Mouse (Mus musculus): ENCODE measurements at regions not wholly inside any gene's neighbourhood (a gene's known extent, or its start where the extent isn't known, plus 50 kb on each side); places are given as distances from the start of the nearest gene placed in this dataset.

DNA sequence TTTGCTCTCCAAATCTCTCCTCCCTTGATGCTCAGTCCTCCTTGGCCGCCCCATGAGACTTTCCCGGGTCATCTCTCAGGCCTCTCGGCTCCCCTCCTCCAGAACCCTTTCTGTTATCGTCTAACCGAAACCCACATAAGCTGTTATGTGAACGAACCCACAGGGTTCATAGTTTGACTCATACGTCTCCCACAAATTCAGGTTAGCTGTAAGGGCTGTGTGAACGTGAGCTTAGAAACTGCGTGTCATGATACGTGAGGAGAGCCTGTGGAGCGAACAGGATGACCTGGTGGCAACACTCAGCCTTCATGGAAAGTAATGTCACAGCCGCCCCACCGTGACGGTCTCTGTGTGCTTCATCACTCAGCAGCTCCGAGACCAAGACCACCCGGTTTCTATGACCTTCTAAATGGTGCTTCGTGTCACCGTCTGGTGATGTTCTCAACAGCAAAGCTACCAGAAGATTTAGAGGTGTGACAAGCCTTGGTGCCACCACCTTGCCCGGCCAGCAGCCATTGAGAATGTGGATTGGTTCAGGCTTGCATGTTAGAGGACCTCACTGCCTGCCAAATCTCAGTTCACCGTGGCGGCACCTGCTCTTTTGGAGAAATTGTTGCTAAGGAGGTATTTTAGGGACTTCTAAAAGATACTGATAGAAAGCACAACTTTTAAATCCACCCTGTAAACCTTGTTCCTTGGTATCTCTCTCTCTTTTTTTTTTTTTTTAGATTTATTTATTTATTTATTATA is 107.4 kb downstream of the Ets2 start:
- Histone ChIP-seq H3K4me1 (ENCODE audit: insufficient read depth, low read length) (peaks cover 1% of the 10 kb centered on the region; the same call in 1 of the 2 replicates), H3K9ac (replicated peaks; ENCODE audit: low read length) (no peak overlapping the region), H3K4me2 (ENCODE audit: low read depth, low read length) (no peak overlapping the region), H3K36me3 (ENCODE audit: insufficient read depth, low read length) (no peaks in the 10 kb centered on the region), H3K27me3 (ENCODE audit: insufficient read depth, low read length) (no peaks in the 10 kb centered on the region), H3K4me3 (ENCODE audit: low read length) (no peak overlapping the region), H3K9me3 (ENCODE audit: low read length) (no peaks in the 10 kb centered on the region), H3K27ac (no peak overlapping the region)
- WGBS, result 94% methylated on average over 21 of the region's 21 CpGs
- DNase-seq (ENCODE audit: low spot score), result no peak
- ATAC-seq, result no peak
- TF ChIP-seq CTCF (IDR thresholded peaks at IDR 0.05; ENCODE audit: low read depth), result no peak

DNA sequence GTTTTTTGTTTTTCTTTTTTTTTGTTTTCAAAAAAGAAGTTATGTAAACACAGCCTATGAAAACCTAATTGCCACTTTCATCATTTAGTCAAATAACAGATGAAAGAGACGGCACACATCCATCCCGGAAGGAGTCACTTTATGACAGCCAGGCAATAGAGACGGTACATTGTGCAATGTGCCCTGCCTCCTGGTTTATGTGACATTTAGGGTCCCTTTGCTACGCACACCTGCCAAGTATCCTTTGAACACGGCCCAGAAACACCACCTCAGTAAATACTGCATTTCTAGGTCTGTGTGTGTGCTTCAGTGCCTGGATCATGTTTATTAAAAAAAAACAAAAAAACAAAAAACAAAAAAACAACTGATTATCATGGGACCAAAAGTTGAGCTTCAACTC is 104.6 kb downstream of the Ets2 start:
- WGBS, result 87% methylated on average over 5 of the region's 5 CpGs
- Histone ChIP-seq H3K4me1 (ENCODE audit: insufficient read depth, low read length) (no peaks in the 10 kb centered on the region), H3K9ac (replicated peaks; ENCODE audit: low read length) (no peak overlapping the region), H3K36me3 (ENCODE audit: insufficient read depth, low read length) (no peaks in the 10 kb centered on the region), H3K27ac (no peak overlapping the region), H3K9me3 (ENCODE audit: low read length) (no peaks in the 10 kb centered on the region), H3K4me3 (ENCODE audit: low read length) (no peak overlapping the region), H3K27me3 (ENCODE audit: insufficient read depth, low read length) (no peaks in the 10 kb centered on the region), H3K4me2 (ENCODE audit: low read depth, low read length) (no peak overlapping the region)
- no peak for ATAC-seq
- DNase-seq (ENCODE audit: low spot score), result no peak
- TF ChIP-seq CTCF (IDR thresholded peaks at IDR 0.05; ENCODE audit: low read depth), result no peak

DNA sequence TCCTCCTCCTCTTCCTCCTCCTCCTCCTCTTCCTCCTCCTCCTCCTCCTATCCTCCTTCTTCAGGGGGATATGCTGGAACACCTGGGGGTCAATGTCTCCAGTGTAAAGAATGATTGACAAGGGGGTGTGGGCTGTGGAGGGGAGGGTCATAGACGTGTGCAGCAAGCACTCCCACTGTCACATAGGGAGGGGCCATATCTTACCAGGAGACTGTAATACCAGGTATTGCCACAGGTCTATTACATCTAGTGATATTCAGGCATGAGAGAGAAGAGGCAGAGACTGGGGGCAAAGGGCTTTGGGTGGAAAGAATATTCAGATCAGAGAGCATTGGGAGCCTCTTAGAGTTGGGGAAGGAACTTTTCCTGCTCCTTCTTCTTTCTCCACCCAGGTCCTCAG is 102.3 kb downstream of the Ets2 start:
- no peaks in the 10 kb centered on the region for H3K9me3 ChIP-seq (ENCODE audit: low read length)
- no peaks in the 10 kb centered on the region for H3K36me3 ChIP-seq (ENCODE audit: insufficient read depth, low read length)
- no peak overlapping the region for H3K4me2 ChIP-seq (ENCODE audit: low read depth, low read length)
- no peak overlapping the region for H3K9ac ChIP-seq (replicated peaks; ENCODE audit: low read length)
- no peaks in the 10 kb centered on the region for H3K27me3 ChIP-seq (ENCODE audit: insufficient read depth, low read length)
- H3K4me1 ChIP-seq (ENCODE audit: insufficient read depth, low read length), result peaks cover 5% of the 10 kb centered on the region; the same call in 1 of the 2 replicates
- H3K4me3 ChIP-seq (ENCODE audit: low read length), result no peak overlapping the region
- no peak overlapping the region for H3K27ac ChIP-seq
- no peak for ATAC-seq
- no peak for TF ChIP-seq CTCF (IDR thresholded peaks at IDR 0.05; ENCODE audit: low read depth)
- DNase-seq (ENCODE audit: low spot score), result no peak
- WGBS, result 42% methylated on average over 1 of the region's 1 CpGs

DNA sequence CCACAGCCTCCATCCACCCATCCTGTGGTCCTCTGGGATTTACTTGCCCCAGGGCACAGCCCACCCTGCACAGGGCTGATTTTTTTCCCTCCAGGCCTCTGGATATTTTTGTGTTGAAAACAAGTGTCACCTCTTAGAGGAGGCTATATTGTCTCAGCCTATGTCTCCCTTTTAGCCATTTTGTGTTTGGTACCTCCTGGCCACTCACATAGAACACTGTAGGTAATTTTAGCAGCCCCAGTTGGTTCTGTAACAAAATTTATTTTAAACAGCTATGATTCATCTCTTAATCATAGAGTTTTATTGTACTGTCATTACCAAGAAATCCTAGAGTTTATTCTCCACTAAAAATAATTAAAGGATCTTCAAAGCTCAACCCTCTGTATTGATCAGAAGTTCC is 100.8 kb downstream of the Ets2 start:
- ATAC-seq (no peak), DNase-seq (ENCODE audit: low spot score) (no peak)
- H3K27ac ChIP-seq, result no peak overlapping the region
- no peak overlapping the region for H3K4me2 ChIP-seq (ENCODE audit: low read depth, low read length)
- no peak for TF ChIP-seq CTCF (IDR thresholded peaks at IDR 0.05; ENCODE audit: low read depth)
- no peak overlapping the region for H3K9ac ChIP-seq (replicated peaks; ENCODE audit: low read length)
- H3K4me3 ChIP-seq (ENCODE audit: low read length), result no peak overlapping the region
- no peaks in the 10 kb centered on the region for H3K9me3 ChIP-seq (ENCODE audit: low read length)
- H3K36me3 ChIP-seq (ENCODE audit: insufficient read depth, low read length), result no peaks in the 10 kb centered on the region
- peaks cover 5% of the 10 kb centered on the region; the same call in 1 of the 2 replicates for H3K4me1 ChIP-seq (ENCODE audit: insufficient read depth, low read length)
- no peaks in the 10 kb centered on the region for H3K27me3 ChIP-seq (ENCODE audit: insufficient read depth, low read length)

DNA sequence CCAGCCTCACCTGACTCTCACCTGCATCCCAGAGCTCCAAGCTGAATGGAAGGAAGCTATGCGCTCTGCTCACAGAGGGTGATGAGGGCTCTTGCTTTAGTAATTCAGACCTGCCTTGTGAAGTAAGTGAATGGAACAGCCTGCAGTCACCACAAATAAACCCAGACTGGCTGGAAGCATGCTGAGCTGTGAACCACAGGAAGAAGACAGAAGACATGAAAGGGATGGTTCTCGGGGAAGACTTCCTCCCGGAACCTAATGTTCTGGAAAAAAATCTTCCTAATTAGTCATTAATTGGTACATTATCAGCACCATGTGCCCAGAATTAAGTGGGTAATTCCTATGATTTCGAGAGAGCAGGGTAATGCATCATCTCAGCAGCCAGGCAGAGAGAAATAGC is 100.3 kb downstream of the Ets2 start:
- ATAC-seq, result no peak

DNA sequence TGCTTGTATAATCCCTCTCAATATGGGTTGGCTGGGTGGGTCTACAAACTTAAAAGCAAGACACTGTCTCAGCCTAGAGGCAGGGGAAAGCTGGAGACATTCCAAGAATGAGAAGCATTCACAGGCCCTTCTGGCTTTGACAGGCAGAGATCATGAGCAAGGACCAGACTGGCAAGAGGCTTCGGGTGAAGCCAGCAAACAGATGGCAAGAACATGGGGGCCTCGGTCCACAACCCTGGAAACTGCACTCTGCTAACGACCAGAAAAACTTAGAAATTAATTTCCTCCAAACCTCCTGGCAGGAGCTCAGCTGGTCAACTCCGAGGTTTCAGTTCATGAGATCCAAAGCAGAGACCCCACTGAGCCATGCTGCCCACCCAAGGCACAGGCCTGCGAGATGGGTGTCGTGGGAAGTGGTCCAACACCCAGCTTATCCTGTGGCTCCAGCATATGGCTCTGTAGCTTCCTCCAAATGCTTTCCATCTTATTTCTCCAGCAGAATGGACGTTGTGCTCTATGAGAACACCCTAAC is 99.1 kb downstream of the Ets2 start:
- H3K27me3 ChIP-seq (ENCODE audit: insufficient read depth, low read length), result no peaks in the 10 kb centered on the region
- no peak overlapping the region for H3K9ac ChIP-seq (replicated peaks; ENCODE audit: low read length)
- no peaks in the 10 kb centered on the region for H3K36me3 ChIP-seq (ENCODE audit: insufficient read depth, low read length)
- H3K4me3 ChIP-seq (ENCODE audit: low read length), result no peak overlapping the region
- ATAC-seq (peak; percentile 41; the same call in 1 of the 2 replicates), DNase-seq (ENCODE audit: low spot score) (peak; percentile 63)
- H3K27ac ChIP-seq, result no peak overlapping the region
- TF ChIP-seq CTCF (IDR thresholded peaks at IDR 0.05; ENCODE audit: low read depth), result no peak
- H3K9me3 ChIP-seq (ENCODE audit: low read length), result no peaks in the 10 kb centered on the region
- WGBS, result 62% methylated on average over 7 of the region's 7 CpGs
- H3K4me1 ChIP-seq (ENCODE audit: insufficient read depth, low read length), result peaks cover 5% of the 10 kb centered on the region; the same call in 1 of the 2 replicates
- no peak overlapping the region for H3K4me2 ChIP-seq (ENCODE audit: low read depth, low read length)

More for the DNA sequence above, 100.3 kb downstream of the Ets2 start:
- Histone ChIP-seq H3K36me3 (ENCODE audit: insufficient read depth, low read length) (no peaks in the 10 kb centered on the region), H3K27ac (peak overlapping the region; percentile 26; the same call in 1 of the 2 replicates), H3K4me2 (ENCODE audit: low read depth, low read length) (no peak overlapping the region), H3K4me3 (ENCODE audit: low read length) (no peak overlapping the region), H3K9ac (replicated peaks; ENCODE audit: low read length) (no peak overlapping the region), H3K27me3 (ENCODE audit: insufficient read depth, low read length) (no peaks in the 10 kb centered on the region), H3K9me3 (ENCODE audit: low read length) (no peaks in the 10 kb centered on the region), H3K4me1 (ENCODE audit: insufficient read depth, low read length) (peaks cover 5% of the 10 kb centered on the region; the same call in 1 of the 2 replicates)
- WGBS, result 40% methylated on average over 4 of the region's 4 CpGs
- TF ChIP-seq CTCF (IDR thresholded peaks at IDR 0.05; ENCODE audit: low read depth), result no peak
- DNase-seq (ENCODE audit: low spot score), result peak; percentile 29

DNA sequence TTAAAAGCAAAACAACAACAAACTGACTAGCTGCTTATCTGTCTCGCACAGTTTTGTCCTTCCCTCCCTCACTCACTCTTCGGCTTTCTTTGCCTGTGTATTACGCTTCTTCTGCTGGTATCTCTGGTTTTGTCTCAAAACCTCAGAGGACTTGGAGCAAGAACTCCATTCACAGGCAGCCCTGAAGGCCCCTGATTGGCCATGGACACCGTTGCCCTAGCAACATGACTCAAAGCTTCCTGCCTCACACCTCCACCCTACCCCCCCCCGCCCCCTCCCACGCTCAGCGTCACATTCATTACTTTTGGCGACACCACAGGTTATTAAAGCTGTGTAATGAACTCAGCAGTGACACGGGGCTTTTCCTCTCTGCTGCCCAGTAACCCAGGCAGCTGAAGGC is 96.7 kb downstream of the Ets2 start:
- Histone ChIP-seq H3K4me2 (ENCODE audit: low read depth, low read length) (no peak overlapping the region), H3K27me3 (ENCODE audit: insufficient read depth, low read length) (no peaks in the 10 kb centered on the region), H3K4me1 (ENCODE audit: insufficient read depth, low read length) (peaks cover 5% of the 10 kb centered on the region; the same call in 1 of the 2 replicates), H3K9me3 (ENCODE audit: low read length) (no peaks in the 10 kb centered on the region), H3K27ac (no peak overlapping the region), H3K4me3 (ENCODE audit: low read length) (no peak overlapping the region), H3K9ac (replicated peaks; ENCODE audit: low read length) (no peak overlapping the region), H3K36me3 (ENCODE audit: insufficient read depth, low read length) (no peaks in the 10 kb centered on the region)
- DNase-seq (ENCODE audit: low spot score), result peak; percentile 47
- peak; percentile 55; the same call in 1 of the 2 replicates for ATAC-seq
- no peak for TF ChIP-seq CTCF (IDR thresholded peaks at IDR 0.05; ENCODE audit: low read depth)
- WGBS, result 41% methylated on average over 9 of the region's 9 CpGs
